Mouse (Mus musculus) stomach, adult 2 months (tissue): ENCODE data around the gene Zscan4-ps1. TPM values are rescaled to one million over a fixed set of nuclear protein-coding genes. Genes with fewer than 3 reads are reported as not detected.

Experiments used
- polyA plus RNA-seq: library from polyadenylated mRNA; depleted of rRNA; stranded (reverse); fragments of >200 nt; gene quantifications from 2 replicates; pipeline ENCODE4 v1.2.3, GENCODE M21; 2012; rRNA removed

Zscan4-ps1 gene
- polyA plus RNA-seq: not detected in 2 replicates

DNA sequence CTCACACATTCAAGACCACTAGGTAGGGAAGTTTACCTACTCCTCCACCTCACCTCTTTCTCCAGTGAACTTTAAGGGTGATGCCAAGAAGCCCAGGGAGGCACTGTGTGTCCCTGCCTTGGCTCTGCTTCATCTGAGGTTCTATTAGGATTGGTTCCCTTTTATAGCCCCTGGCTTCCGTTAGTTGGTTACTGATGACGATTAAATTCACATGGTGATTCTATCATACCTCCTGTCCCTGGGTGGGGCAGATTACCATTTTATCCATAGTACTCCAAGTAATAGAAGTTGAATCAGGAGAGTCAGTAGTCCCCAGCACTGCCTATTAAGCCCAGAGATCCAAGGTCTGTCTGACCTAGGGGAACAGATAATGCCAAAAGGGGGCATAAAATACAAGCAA, at the start of gene Zscan4-ps1:
Gene Zscan4-ps1 (minus strand): TSS at position 101 of the 400 bp plus-strand sequence.

Other genes with a start within 250 kb of the Zscan4-ps1 start
- gene Zscan4b, start 164.6 kb downstream of the Zscan4-ps1 start, polyA plus RNA-seq: not detected in 2 replicates
- not detected in 2 replicates for gene Zscan4c, start 63.9 kb downstream of the Zscan4-ps1 start, polyA plus RNA-seq
- gene Zscan4d, start 96.5 kb upstream of the Zscan4-ps1 start, polyA plus RNA-seq: not detected in 2 replicates
- gene Zscan4e, start 241.0 kb upstream of the Zscan4-ps1 start, polyA plus RNA-seq: not detected in 2 replicates